Mouse (Mus musculus) ES-E14 (cell line): ENCODE data around the gene Cbr2.

ENCODE experiments used
- HCFC1 ChIP-seq: IDR thresholded peaks from 2 replicates; pipeline ENCODE4 v1.6.1; 2012; ENCODE audit warnings: low read length, inconsistent platforms, borderline replicate concordance; ENCODE audit not compliant: insufficient read depth
- ZC3H11A ChIP-seq: IDR thresholded peaks from 2 replicates; pipeline ENCODE4 v1.6.1; 2012; ENCODE audit warnings: low read depth, mild to moderate bottlenecking, inconsistent platforms, low read length, borderline replicate concordance
- ZNF384 ChIP-seq: IDR thresholded peaks from 2 replicates; pipeline ENCODE4 v1.6.1; 2012; ENCODE audit warnings: low read depth, low read length, inconsistent platforms

DNA sequence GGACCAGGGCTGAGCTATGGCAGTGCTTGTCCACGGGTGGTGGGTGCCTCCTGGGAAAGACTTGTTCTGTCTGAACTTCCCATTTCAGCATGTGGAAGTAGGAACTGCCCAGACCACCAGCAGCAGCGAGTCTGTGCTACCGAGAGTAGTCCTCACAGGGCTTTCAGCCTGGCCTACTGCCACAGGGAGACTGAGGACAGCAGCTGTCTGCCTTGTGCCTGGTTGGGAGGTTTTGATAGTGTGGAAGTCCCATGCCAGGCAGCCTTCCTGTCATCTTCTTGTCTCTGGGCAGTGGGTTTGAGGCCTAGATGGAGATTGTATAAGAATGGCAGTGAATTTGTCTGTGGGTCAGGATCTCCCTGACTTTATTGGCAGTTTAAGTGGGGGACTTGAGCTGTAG is 42.5 kb downstream of the Cbr2 start:
- no peak for TF ChIP-seq ZNF384
- no peak for TF ChIP-seq ZC3H11A
- no peak for TF ChIP-seq HCFC1
